Mouse (Mus musculus) CH12.LX (cell line): ENCODE measurements around the gene Klhl42. TPM values are rescaled to one million over a fixed set of nuclear protein-coding genes. Genes with fewer than 3 reads are reported as not detected.

Source experiments
- DNase-seq: peaks from one replicate; pipeline ENCODE4 v3.0.0-alpha.2; 2013; ENCODE audit errors: extremely low read depth
- H3K27ac ChIP-seq: 2 replicates; pipeline ENCODE4 v1.5.1; 2012; ENCODE audit warnings: low read depth, mild to moderate bottlenecking, control low read depth, moderate library complexity; ENCODE audit not compliant: insufficient read depth
- H3K27me3 ChIP-seq: replicated peaks from 2 replicates; pipeline ENCODE3; 2012; ENCODE audit warnings: inconsistent platforms
- H3K36me3 ChIP-seq, 2 experiments: replicated peaks in 1 of 2; 2 replicates each; pipeline versions ENCODE3 to v1.6.1; 2012; ENCODE audit warnings: inconsistent platforms in 1 of 2, low read length in 1 of 2, mild to moderate bottlenecking in 1 of 2, mixed read lengths in 1 of 2, moderate library complexity in 1 of 2; ENCODE audit not compliant: control insufficient read depth in 1 of 2, insufficient read depth in 1 of 2
- H3K4me1 ChIP-seq, 2 experiments: 2 replicates each; pipeline ENCODE4 v1.6.1; 2012; ENCODE audit warnings: inconsistent platforms in 1 of 2, moderate library complexity in 1 of 2; ENCODE audit not compliant: insufficient read depth in 2 of 2, control insufficient read depth in 1 of 2
- H3K4me2 ChIP-seq: 2 replicates; pipeline ENCODE4 v1.6.1; 2012; ENCODE audit warnings: low read depth, mild to moderate bottlenecking, control low read depth; ENCODE audit not compliant: poor library complexity, insufficient read depth, severe bottlenecking
- H3K4me3 ChIP-seq, 3 experiments: fragments of 150-350 bp in 1 of 3; sonication (generic) in 1 of 3; replicated peaks in 1 of 3; 2 replicates each; pipeline versions ENCODE3 to v1.5.1; 2011 to 2012; ENCODE audit warnings: low read depth in 2 of 3, low read length in 2 of 3, mild to moderate bottlenecking in 2 of 3, moderate library complexity in 2 of 3, control low read depth in 1 of 3, improper control_type of control experiment in 1 of 3, inconsistent platforms in 1 of 3, mixed read lengths in 1 of 3; ENCODE audit not compliant: poor library complexity in 1 of 3
- H3K79me2 ChIP-seq: replicated peaks from 2 replicates; pipeline ENCODE4 v1.6.1; 2012; ENCODE audit warnings: mild to moderate bottlenecking, moderate library complexity; ENCODE audit not compliant: control insufficient read depth, poor library complexity, insufficient read depth, severe bottlenecking; ENCODE audit errors: extremely low read depth
- H3K9ac ChIP-seq: 2 replicates; pipeline ENCODE4 v1.6.1; 2012; ENCODE audit warnings: low read depth, mild to moderate bottlenecking, control low read depth, moderate library complexity; ENCODE audit not compliant: insufficient read depth
- H3K9me3 ChIP-seq: replicated peaks from 2 replicates; pipeline ENCODE3; 2012; ENCODE audit warnings: low read length, inconsistent platforms, mixed read lengths
- BHLHE40 ChIP-seq: IDR thresholded peaks from 2 replicates; pipeline ENCODE4 v1.6.1; 2011; ENCODE audit warnings: mild to moderate bottlenecking, low read depth, low read length, improper control_type of control experiment
- CTCF ChIP-seq, 2 experiments: IDR thresholded peaks in 1 of 2; conservative IDR thresholded peaks in 1 of 2; 2 replicates each; pipeline ENCODE4 v1.5.1; 2011 to 2012; ENCODE audit warnings: low read depth in 2 of 2, low read length in 2 of 2, improper control_type of control experiment in 1 of 2, inconsistent platforms in 1 of 2, mild to moderate bottlenecking in 1 of 2, moderate library complexity in 1 of 2
- ELF1 ChIP-seq: IDR thresholded peaks from 2 replicates; pipeline ENCODE4 v1.6.1; 2014; ENCODE audit warnings: low read depth, mild to moderate bottlenecking, inconsistent platforms, low read length, improper control_type of control experiment
- EP300 ChIP-seq: IDR thresholded peaks from 2 replicates; pipeline ENCODE4 v1.6.1; 2011; ENCODE audit warnings: low read length, improper control_type of control experiment
- IRF4 ChIP-seq: IDR thresholded peaks from 2 replicates; pipeline ENCODE4 v1.6.1; 2014; ENCODE audit warnings: low read depth, mild to moderate bottlenecking, inconsistent platforms, low read length, improper control_type of control experiment
- JUN ChIP-seq: IDR thresholded peaks from 2 replicates; pipeline ENCODE4 v1.6.1; 2011; ENCODE audit warnings: low read depth, mild to moderate bottlenecking, low read length, improper control_type of control experiment, moderate library complexity; ENCODE audit not compliant: insufficient read depth
- KAT2A ChIP-seq: IDR thresholded peaks from 2 replicates; pipeline ENCODE4 v1.6.1; 2012; ENCODE audit warnings: low read length, improper control_type of control experiment, inconsistent platforms; ENCODE audit not compliant: insufficient replicate concordance
- MAX ChIP-seq: IDR thresholded peaks from 2 replicates; pipeline ENCODE4 v1.6.1; 2011; ENCODE audit warnings: low read length, improper control_type of control experiment
- MXI1 ChIP-seq: IDR thresholded peaks from 2 replicates; pipeline ENCODE4 v1.6.1; 2011; ENCODE audit warnings: mild to moderate bottlenecking, low read depth, low read length, improper control_type of control experiment
- MYC ChIP-seq: IDR thresholded peaks from 2 replicates; pipeline ENCODE4 v1.6.1; 2011; ENCODE audit warnings: low read depth, mild to moderate bottlenecking, improper control_type of control experiment, low read length
- NRF1 ChIP-seq: IDR thresholded peaks from 2 replicates; pipeline ENCODE4 v1.6.1; 2014; ENCODE audit warnings: low read depth, mild to moderate bottlenecking, inconsistent platforms, low read length, improper control_type of control experiment, moderate library complexity
- POLR2A ChIP-seq: IDR thresholded peaks from 2 replicates; pipeline ENCODE4 v1.6.1; 2011; ENCODE audit warnings: low read depth, mild to moderate bottlenecking, improper control_type of control experiment, low read length
- RAD21 ChIP-seq: IDR thresholded peaks from 2 replicates; pipeline ENCODE4 v1.6.1; 2011; ENCODE audit warnings: low read depth, mild to moderate bottlenecking, low read length, improper control_type of control experiment, moderate library complexity
- RCOR1 ChIP-seq: conservative IDR thresholded peaks from 2 replicates; pipeline ENCODE4 v1.6.1; 2012; ENCODE audit warnings: low read depth, mild to moderate bottlenecking, inconsistent platforms, low read length, improper control_type of control experiment
- SIN3A ChIP-seq: IDR thresholded peaks from 2 replicates; pipeline ENCODE4 v1.6.1; 2012; ENCODE audit warnings: low read length, improper control_type of control experiment, inconsistent platforms
- SMC3 ChIP-seq: IDR thresholded peaks from 2 replicates; pipeline ENCODE4 v1.6.1; 2011; ENCODE audit warnings: low read depth, low read length, improper control_type of control experiment
- TBP ChIP-seq: conservative IDR thresholded peaks from 2 replicates; pipeline ENCODE4 v1.6.1; 2011; ENCODE audit warnings: low read depth, low read length, improper control_type of control experiment
- UBTF ChIP-seq: IDR thresholded peaks from 2 replicates; pipeline ENCODE4 v1.6.1; 2012; ENCODE audit warnings: low read depth, mild to moderate bottlenecking, inconsistent platforms, low read length, improper control_type of control experiment, moderate library complexity
- USF2 ChIP-seq: conservative IDR thresholded peaks from 2 replicates; pipeline ENCODE4 v1.6.1; 2011; ENCODE audit warnings: low read depth, low read length, improper control_type of control experiment
- ZKSCAN1 ChIP-seq: IDR thresholded peaks from 2 replicates; pipeline ENCODE4 v1.6.1; 2012; ENCODE audit warnings: low read depth, inconsistent platforms, low read length, improper control_type of control experiment, borderline replicate concordance
- ZMIZ1 ChIP-seq: IDR thresholded peaks from 2 replicates; pipeline ENCODE4 v1.6.1; 2012; ENCODE audit warnings: low read depth, mild to moderate bottlenecking, inconsistent platforms, low read length, improper control_type of control experiment
- ZNF384 ChIP-seq: IDR thresholded peaks from 2 replicates; pipeline ENCODE4 v1.6.1; 2012; ENCODE audit warnings: low read depth, low read length, improper control_type of control experiment, inconsistent platforms
- dilution Hi-C: fragments of 300-500 bp; cut with MboI; formaldehyde crosslinking; loops from 2 replicates; pipeline ENCODE4 v1.14.3; 2020; ENCODE audit warnings: low sequenced_read_pairs; ENCODE audit not compliant: extremely low pct_unique_long_range_greater_than_20kb, extremely low pct_ligation_motif_present
- in situ Hi-C: fragments of 300-500 bp; cut with MboI; formaldehyde crosslinking; loops from 3 replicates; pipeline ENCODE4 v1.14.3; 2019; ENCODE audit warnings: low sequenced_read_pairs, low pct_ligation_motif_present, low pct_unique_long_range_greater_than_20kb, mixed read lengths
- polyA plus RNA-seq: library from polyadenylated mRNA; unstranded; fragments of >175 nt; gene quantifications from 2 replicates; pipeline ENCODE4 v1.2.1, GENCODE M21; 2012; ENCODE audit warnings: low read depth; ENCODE audit not compliant: insufficient read length
- total RNA-seq, 2 experiments: library from RNA; depleted of rRNA; stranded (reverse); fragments of 300-350 nt in 1 of 2; fragments of >200 nt in 1 of 2; gene quantifications; 2 replicates each; pipeline ENCODE4 v1.2.3; 2012 to 2014

The Klhl42 gene
- total and polyA plus RNA-seq, 3 experiments = 2.7 to 7.4 (median 3.6) TPM

GRCm38 (mm10) chr6:147043633-147044032, 47.5 kb upstream of the Klhl42 start:
- TF ChIP-seq JUN (no peak), ZNF384 (no peak), BHLHE40 (no peak), NRF1 (no peak), RCOR1 (no peak), SIN3A (no peak), ZMIZ1 (no peak), CTCF (conservative IDR thresholded peaks at IDR 0.05 in 1 of 2, IDR thresholded peaks at IDR 0.05 in 1 of 2; ENCODE audit: low read depth in 2 of 2, low read length in 2 of 2) (no peak), UBTF (no peak), TBP (no peak), SMC3 (no peak), ZKSCAN1 (no peak), KAT2A (no peak), MYC (no peak), EP300 (no peak), RAD21 (no peak)
- H3K4me2 ChIP-seq = peak overlapping the region; percentile 88
- H3K27me3 ChIP-seq = no peaks in the 10 kb centered on the region
- H3K4me1 ChIP-seq = peaks cover 9 to 20% of the 10 kb centered on the region in 2 experiments
- peak overlapping the region; percentile 86 to 97 (median 97) for H3K4me3 ChIP-seq
- peak overlapping the region; percentile 62 for H3K9ac ChIP-seq
- dilution Hi-C loops (no loop called here), in situ Hi-C loops (no loop called here)
- peaks cover 2% of the 10 kb centered on the region for H3K9me3 ChIP-seq
- peaks cover 28% of the 10 kb centered on the region for H3K79me2 ChIP-seq
- H3K27ac ChIP-seq = no peak overlapping the region
- peak; percentile 17 for DNase-seq
- peaks cover 26 to 37% of the 10 kb centered on the region in 2 experiments for H3K36me3 ChIP-seq

GRCm38 (mm10) chr6:147049239-147049805, 41.9 kb upstream of the Klhl42 start:
- in situ Hi-C loops (no loop called here), dilution Hi-C loops (no loop called here)
- no peak for DNase-seq
- Histone ChIP-seq H3K79me2 (peaks cover 15% of the 10 kb centered on the region), H3K4me1 (peaks cover 4 to 11% of the 10 kb centered on the region in 2 experiments; a peak in 3 of 4 replicates), H3K36me3 (peaks cover 64 to 92% of the 10 kb centered on the region in 2 experiments), H3K9ac (no peak overlapping the region), H3K4me2 (no peak overlapping the region), H3K4me3 (no peak overlapping the region), H3K27me3 (no peaks in the 10 kb centered on the region), H3K27ac (no peak overlapping the region), H3K9me3 (no peaks in the 10 kb centered on the region)
- TF ChIP-seq SIN3A (no peak), IRF4 (no peak), MXI1 (no peak), USF2 (no peak), MAX (no peak), UBTF (no peak), JUN (no peak), RAD21 (no peak), POLR2A (no peak), ELF1 (no peak)
